Mouse (Mus musculus) heart, adult 2 months (tissue): ENCODE data around the gene Muc4. TPM values are rescaled to one million over a fixed set of nuclear protein-coding genes. Genes with fewer than 3 reads are reported as not detected.

ENCODE experiments used
- DNase-seq, 2 experiments: peaks; one replicate each; pipeline ENCODE4 v3.0.0; 2021
- H3K27ac ChIP-seq: fragments of 200-600 bp; 2 replicates; pipeline ENCODE4 v1.8.1; 2022
- H3K27me3 ChIP-seq: fragments of 200-500 bp; 2 replicates; pipeline ENCODE4 v1.6.1; 2012; ENCODE audit warnings: mild to moderate bottlenecking, low read length, inconsistent platforms, mixed read lengths; ENCODE audit not compliant: control insufficient read depth, insufficient read depth
- H3K36me3 ChIP-seq: fragments of 200-500 bp; 2 replicates; pipeline ENCODE4 v1.6.1; 2012; ENCODE audit warnings: low read length, inconsistent platforms; ENCODE audit not compliant: control insufficient read depth, insufficient read depth
- H3K4me1 ChIP-seq: fragments of 200-500 bp; 2 replicates; pipeline ENCODE4 v1.6.1; 2011; ENCODE audit warnings: low read length; ENCODE audit not compliant: control insufficient read depth, insufficient read depth
- H3K4me3 ChIP-seq: fragments of 200-600 bp; 2 replicates; pipeline ENCODE4 v1.8.1; 2022
- H3K79me2 ChIP-seq: fragments of 200-500 bp; replicated peaks from 2 replicates; pipeline ENCODE4 v1.6.1; 2012; ENCODE audit warnings: mild to moderate bottlenecking, inconsistent platforms, low read length, moderate library complexity, mixed read lengths; ENCODE audit not compliant: control insufficient read depth, insufficient read depth
- H3K9ac ChIP-seq: fragments of 200-500 bp; 2 replicates; pipeline ENCODE4 v1.6.1; 2012; ENCODE audit warnings: low read depth, mild to moderate bottlenecking, control low read depth, inconsistent platforms, low read length, mixed read lengths
- CTCF ChIP-seq: fragments of 200-600 bp; IDR thresholded peaks from 2 replicates; pipeline ENCODE4 v1.8.1; 2022; ENCODE audit warnings: antibody characterized with exemption, mild to moderate bottlenecking, moderate library complexity
- EP300 ChIP-seq: fragments of 200-500 bp; IDR thresholded peaks from 2 replicates; pipeline ENCODE4 v1.6.1; 2011; ENCODE audit warnings: low read depth, low read length, control low read depth; ENCODE audit not compliant: insufficient read depth
- POLR2A ChIP-seq: fragments of 200-500 bp; IDR thresholded peaks from 2 replicates; pipeline ENCODE4 v1.6.1; 2011; ENCODE audit warnings: mild to moderate bottlenecking, low read depth, low read length, control low read depth; ENCODE audit not compliant: insufficient read depth
- WGBS: fragments of 180-500 bp; shearing (Covaris S2); methylation state at CpG from one replicate; pipeline ENCODE4 v1.1.7; 2018; 5-methylcytosine and 5-hydroxymethylcytosine counted together
- intact Hi-C: fragments of 180-260 bp; cut with DNase I; formaldehyde crosslinking; loops from one replicate; pipeline ENCODE4 v1.15.1; 2025
- polyA plus RNA-seq: library from polyadenylated mRNA; depleted of rRNA; stranded (reverse); fragments of >200 nt; gene quantifications from 2 replicates; pipeline ENCODE4 v1.2.3, GENCODE M21; 2012; rRNA removed
- total RNA-seq, 2 experiments: library from RNA; stranded (reverse); gene quantifications; 2 replicates each; pipeline ENCODE4 v1.2.3; 2021

Gene Muc4
- total and polyA plus RNA-seq, 3 experiments = 0.18 to 2.5 (median 0.21) TPM

- Histone ChIP-seq H3K27me3 (no peaks in the 10 kb centered on the region), H3K4me3 (no peak overlapping the region), H3K36me3 (no peaks in the 10 kb centered on the region), H3K4me1 (peaks cover 7% of the 10 kb centered on the region), H3K9ac (no peak overlapping the region), H3K27ac (no peak overlapping the region), H3K79me2 (no peaks in the 10 kb centered on the region)
- intact Hi-C loops = no loop called here
- 90% methylated on average over 11 of the region's 11 CpGs for WGBS
- DNase-seq = no peak
- no peak for TF ChIP-seq EP300
- TF ChIP-seq POLR2A = no peak
- peak; percentile 54 for TF ChIP-seq CTCF
Observed at GRCm38 (mm10) chr16:32826521-32826920, 90.8 kb downstream of the Muc4 start.

- intact Hi-C loops = no loop called here
- no peaks in the 10 kb centered on the region for H3K4me1 ChIP-seq
- H3K36me3 ChIP-seq = no peaks in the 10 kb centered on the region
Observed at GRCm38 (mm10) chr16:32829104-32829503, 93.4 kb downstream of the Muc4 start.

GRCm38 (mm10) chr16:32831501-32831900 is 95.8 kb downstream of the Muc4 start:
- TF ChIP-seq POLR2A (no peak), CTCF (no peak), EP300 (no peak)
- Histone ChIP-seq H3K27ac (no peak overlapping the region), H3K9ac (no peak overlapping the region), H3K27me3 (no peaks in the 10 kb centered on the region), H3K4me3 (no peak overlapping the region), H3K36me3 (no peaks in the 10 kb centered on the region), H3K79me2 (no peaks in the 10 kb centered on the region), H3K4me1 (no peaks in the 10 kb centered on the region)
- no peak for DNase-seq
- 85% methylated on average over 4 of the region's 4 CpGs for WGBS
- intact Hi-C loops = no loop called here

More at GRCm38 (mm10) chr16:32829104-32829503, 93.4 kb downstream of the Muc4 start:
- 77% methylated on average over 11 of the region's 11 CpGs for WGBS
- Histone ChIP-seq H3K27ac (no peak overlapping the region), H3K4me3 (no peak overlapping the region), H3K9ac (no peak overlapping the region), H3K27me3 (no peaks in the 10 kb centered on the region), H3K79me2 (no peaks in the 10 kb centered on the region)
- DNase-seq = no peak
- TF ChIP-seq EP300 (no peak), CTCF (no peak), POLR2A (no peak)

Other genes with a start within 250 kb of the Muc4 start
- under 1 TPM; 0.55 to 0.63 TPM for gene Slc51a, start 248.0 kb upstream of the Muc4 start, total RNA-seq
- gene Slc51a, start 248.0 kb upstream of the Muc4 start, polyA plus RNA-seq = 0.64 and 1.1 TPM in 2 replicates
- gene Zdhhc19, start 239.6 kb upstream of the Muc4 start, total RNA-seq = not detected
- gene Zdhhc19, start 239.6 kb upstream of the Muc4 start, polyA plus RNA-seq = not detected in 2 replicates
- 10 to 100 TPM; 51.3 to 85.7 TPM for gene Tfrc, start 127.0 kb upstream of the Muc4 start, total RNA-seq
- gene Tfrc, start 127.0 kb upstream of the Muc4 start, polyA plus RNA-seq = 27.8 and 72.8 TPM in 2 replicates
- 10 to 100 TPM; 17.8 to 19.6 TPM for gene Tnk2, start 92.0 kb upstream of the Muc4 start, total RNA-seq
- 32.2 and 37.0 TPM in 2 replicates for gene Tnk2, start 92.0 kb upstream of the Muc4 start, polyA plus RNA-seq
- gene Muc20, start 61.5 kb downstream of the Muc4 start, total RNA-seq = under 1 TPM; 0.30 to 0.47 TPM
- gene Muc20, start 61.5 kb downstream of the Muc4 start, polyA plus RNA-seq = 0.94 TPM in 1 of 2 replicates, not detected in the other
- not detected for gene Smbd1, start 74.6 kb downstream of the Muc4 start, total RNA-seq
- not detected in 2 replicates for gene Smbd1, start 74.6 kb downstream of the Muc4 start, polyA plus RNA-seq
- gene Fyttd1, start 141.6 kb downstream of the Muc4 start, total RNA-seq = 100 to 1,000 TPM; 101 to 108 TPM
- 13.4 and 22.5 TPM in 2 replicates for gene Fyttd1, start 141.6 kb downstream of the Muc4 start, polyA plus RNA-seq
- 10 to 100 TPM; 27.6 to 30.0 TPM for gene Rubcn, start 141.9 kb downstream of the Muc4 start, total RNA-seq
- gene Rubcn, start 141.9 kb downstream of the Muc4 start, polyA plus RNA-seq = 44.1 and 59.3 TPM in 2 replicates
- gene Lrch3, start 178.2 kb downstream of the Muc4 start, total RNA-seq = 10 to 100 TPM; 20.3 to 22.6 TPM
- gene Lrch3, start 178.2 kb downstream of the Muc4 start, polyA plus RNA-seq = 13.8 and 25.5 TPM in 2 replicates